Mouse (Mus musculus): ENCODE measurements around the gene Slc15a4.

Gene Slc15a4

GRCm38 (mm10) chr5:127632167-127633145 lies at the start of gene Slc15a4, which contains the start of gene Glt1d1:
TSS of gene Slc15a4 (minus strand) at chr5:127632897.
TSS of gene Glt1d1 (plus strand) at chr5:127632262.
- peak; percentile 49 for DNase-seq

- no peak for DNase-seq
Measured at GRCm38 (mm10) chr5:127678501-127678900, 45.8 kb upstream of the Slc15a4 start.

GRCm38 (mm10) chr5:127677561-127677960 lies 44.9 kb upstream of the Slc15a4 start:
- DNase-seq = no peak

GRCm38 (mm10) chr5:127673913-127674312 lies 41.2 kb upstream of the Slc15a4 start:
- no peak for DNase-seq

GRCm38 (mm10) chr5:127660979-127661378 lies 28.3 kb upstream of the Slc15a4 start:
- DNase-seq = no peak

- no peak for DNase-seq
Measured at GRCm38 (mm10) chr5:127660267-127660666, 27.6 kb upstream of the Slc15a4 start.

GRCm38 (mm10) chr5:127659312-127659711 lies 26.6 kb upstream of the Slc15a4 start:
- no peak for DNase-seq

- DNase-seq = no peak
Measured at GRCm38 (mm10) chr5:127658257-127658656, 25.6 kb upstream of the Slc15a4 start.

- DNase-seq = peak; percentile 10
Measured at GRCm38 (mm10) chr5:127649077-127649476, 16.4 kb upstream of the Slc15a4 start.

GRCm38 (mm10) chr5:127648046-127648445 lies 15.3 kb upstream of the Slc15a4 start:
- DNase-seq = peak; percentile 7

- no peak for DNase-seq
Measured at GRCm38 (mm10) chr5:127641185-127641958, 8.7 kb upstream of the Slc15a4 start.

- no peak for DNase-seq
Measured at GRCm38 (mm10) chr5:127640359-127640758, 7.7 kb upstream of the Slc15a4 start.

- DNase-seq = no peak
Measured at GRCm38 (mm10) chr5:127639635-127640034, 6.9 kb upstream of the Slc15a4 start.

GRCm38 (mm10) chr5:127639067-127639605 lies 6.4 kb upstream of the Slc15a4 start:
- no peak for DNase-seq

GRCm38 (mm10) chr5:127638177-127638576 lies 5.5 kb upstream of the Slc15a4 start:
- no peak for DNase-seq

- no peak for DNase-seq
Measured at GRCm38 (mm10) chr5:127637622-127638021, 4.9 kb upstream of the Slc15a4 start.

- DNase-seq = no peak
Measured at GRCm38 (mm10) chr5:127633666-127634065, 969 bp upstream of the Slc15a4 start.

GRCm38 (mm10) chr5:127633188-127633587 lies 491 bp upstream of the Slc15a4 start:
- DNase-seq = no peak

- DNase-seq = no peak
Measured at GRCm38 (mm10) chr5:127631671-127632070, 1.0 kb downstream of the Slc15a4 start.

- DNase-seq = no peak
Measured at GRCm38 (mm10) chr5:127627242-127627641, 5.5 kb downstream of the Slc15a4 start.

- no peak for DNase-seq
Measured at GRCm38 (mm10) chr5:127624427-127625213, 8.1 kb downstream of the Slc15a4 start.

- no peak for DNase-seq
Measured at GRCm38 (mm10) chr5:127621108-127621507, 11.6 kb downstream of the Slc15a4 start.

All from cerebellum, adult 11 months (tissue).